Mouse (Mus musculus): ENCODE measurements around the gene Nos1ap.

The Nos1ap gene

DNA sequence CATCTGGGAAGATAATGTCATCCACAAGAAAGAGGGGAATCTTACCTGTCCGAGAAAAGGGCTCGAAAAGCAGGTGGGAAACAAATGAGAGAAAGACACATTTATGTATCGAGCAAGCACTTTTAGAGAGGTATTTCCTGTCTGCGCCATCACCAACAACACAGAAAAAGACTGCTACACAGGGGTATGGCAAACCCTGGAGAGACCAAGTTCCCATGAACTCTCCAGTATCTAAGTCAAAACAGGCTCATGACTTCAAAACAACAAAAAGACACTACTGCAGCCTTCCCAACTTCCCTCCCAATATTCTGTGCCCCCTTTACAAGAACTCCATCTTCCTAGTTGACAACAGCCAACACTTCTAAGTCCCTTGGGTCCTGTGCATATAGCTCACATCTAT, 283.4 kb downstream of the Nos1ap start, which contains the start of gene Gm7694:
Gm7694 (minus strand) TSS at position 101 of the 400 bp plus-strand sequence.
- intact Hi-C loops (cut with DNase I): loop anchor here (5.0 kb wide), 1 partner anchor 301 kb away; no protein-coding TSS in a partner anchor

DNA sequence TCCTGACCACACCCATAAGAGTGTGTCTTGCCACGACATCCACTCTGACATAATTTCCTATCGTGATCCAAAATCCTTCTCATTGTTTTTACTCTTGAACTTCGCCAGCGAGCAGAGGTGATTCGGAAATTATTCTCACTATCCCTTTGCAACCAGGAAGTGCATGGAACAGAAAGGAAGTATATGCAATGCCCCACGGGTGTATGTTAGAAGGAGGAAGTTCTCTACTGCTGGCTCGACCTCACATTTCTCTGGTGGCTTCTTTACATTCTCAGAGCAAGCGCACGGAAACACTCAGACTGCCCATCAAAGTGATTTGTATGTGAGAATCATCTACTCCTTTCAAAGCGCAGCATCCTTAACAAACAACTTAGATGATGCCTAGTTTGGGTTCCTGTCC, 284.7 kb downstream of the Nos1ap start:
- intact Hi-C loops (cut with DNase I): loop anchor here (5.0 kb wide), 1 partner anchor 302 kb away; no protein-coding TSS in a partner anchor

DNA sequence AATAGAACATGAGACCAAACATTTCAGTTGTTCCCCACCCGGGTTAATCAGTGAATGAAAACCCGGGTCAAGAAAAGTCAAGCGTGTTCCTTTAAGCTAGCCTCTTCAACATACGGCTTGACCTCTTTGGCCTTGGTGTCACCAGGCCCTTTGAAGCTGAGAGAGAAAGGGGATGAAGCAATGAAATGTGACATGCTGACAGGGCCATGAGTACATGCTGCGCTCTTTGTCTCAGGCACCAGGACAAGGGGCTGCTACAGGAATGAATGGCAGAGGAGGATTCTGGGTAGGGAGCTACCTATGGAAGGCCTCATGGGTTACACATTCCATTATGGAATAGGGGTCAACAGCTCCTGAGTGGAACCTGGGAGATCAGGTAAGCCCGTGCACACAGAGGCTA, 286.6 kb downstream of the Nos1ap start:
- intact Hi-C loops (cut with DNase I): no loop called here

DNA sequence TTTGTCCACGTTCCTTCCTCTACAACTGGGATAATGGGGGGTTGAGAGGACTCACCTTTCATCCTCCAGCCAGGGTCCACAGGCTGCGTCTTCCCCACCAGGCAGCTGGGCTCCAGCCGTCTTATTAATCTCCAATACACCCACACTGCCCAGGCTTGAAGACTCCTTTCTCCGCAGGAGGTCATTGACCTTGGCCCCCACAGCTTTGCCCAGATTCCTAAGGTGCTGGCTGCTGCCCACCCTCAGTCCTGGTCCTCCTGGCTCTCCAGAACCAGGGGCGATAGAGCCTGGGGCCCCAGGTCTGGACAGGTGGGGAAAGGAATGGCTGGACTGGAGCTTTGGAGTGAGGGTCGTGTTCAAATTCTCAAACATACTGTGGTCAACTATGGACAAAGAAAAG, 287.2 kb downstream of the Nos1ap start:
- intact Hi-C loops (cut with DNase I): no loop called here

DNA sequence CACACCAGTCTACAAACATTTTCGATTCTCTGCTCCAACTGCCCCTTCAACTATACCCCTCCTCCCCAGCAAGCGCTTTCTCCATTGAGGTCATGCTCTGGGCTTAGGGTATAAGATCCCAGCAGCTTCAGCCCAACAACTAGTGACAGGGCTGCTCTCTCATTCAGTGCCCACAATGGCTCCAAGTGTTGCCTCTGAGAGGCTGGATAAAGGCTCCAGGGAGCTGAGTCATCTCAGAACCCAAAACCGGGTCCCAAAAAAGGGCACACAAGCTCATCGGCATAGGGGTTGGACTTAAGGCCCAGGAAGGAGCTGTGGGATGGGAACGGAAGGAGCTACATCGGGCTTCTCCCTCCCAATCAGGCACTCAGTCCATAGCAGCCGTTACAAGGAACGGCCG, 288.0 kb downstream of the Nos1ap start:
- intact Hi-C loops (cut with DNase I): no loop called here

GRCm38 (mm10) chr1:170299496-170299895, 290.2 kb downstream of the Nos1ap start:
- intact Hi-C loops (cut with DNase I): loop anchor here (5.0 kb wide), 1 partner anchor 543 kb away; no protein-coding TSS in a partner anchor

- intact Hi-C loops (cut with DNase I): loop anchor here (5.0 kb wide), 1 partner anchor 547 kb away; no protein-coding TSS in a partner anchor
These were observed 294.7 kb downstream of the Nos1ap start for GRCm38 (mm10) chr1:170294786-170295570.

- intact Hi-C loops (cut with DNase I): loop anchor here (1.0 kb wide), 1 partner anchor 319 kb away; no protein-coding TSS in a partner anchor
These were observed 296.4 kb downstream of the Nos1ap start for GRCm38 (mm10) chr1:170293257-170293656.

GRCm38 (mm10) chr1:170292239-170292951, 297.3 kb downstream of the Nos1ap start:
- intact Hi-C loops (cut with DNase I): no loop called here

- intact Hi-C loops (cut with DNase I): no loop called here
These were observed 307.1 kb downstream of the Nos1ap start for GRCm38 (mm10) chr1:170282415-170283129.

DNA sequence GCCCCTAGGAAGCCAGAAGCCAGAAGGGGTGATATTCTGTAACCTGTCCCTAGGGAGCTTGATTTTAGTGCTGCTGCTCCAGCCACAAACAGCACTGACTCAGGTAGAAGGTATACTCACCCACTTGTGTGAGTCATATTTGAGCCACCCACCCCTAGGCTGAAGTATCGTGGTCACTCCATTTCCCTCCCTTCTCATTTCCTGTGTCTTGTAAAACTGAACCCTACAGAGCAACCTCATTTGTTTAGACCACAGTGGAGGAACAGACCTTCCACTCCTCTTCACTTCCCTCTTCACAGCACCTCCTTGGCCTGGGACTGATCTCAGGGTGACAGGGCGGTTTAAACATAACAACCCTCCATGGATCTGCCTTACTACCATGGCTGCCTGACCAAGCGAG, 312.6 kb downstream of the Nos1ap start, which contains the start of gene Sh2d1b1:
Sh2d1b1 (plus strand) TSS at position 305 of the 400 bp plus-strand sequence.
- intact Hi-C loops (cut with DNase I): no loop called here

GRCm38 (mm10) chr1:170273252-170273651, 316.4 kb downstream of the Nos1ap start:
- intact Hi-C loops (cut with DNase I): no loop called here

GRCm38 (mm10) chr1:170270696-170271095, 319.0 kb downstream of the Nos1ap start:
- intact Hi-C loops (cut with DNase I): no loop called here

DNA sequence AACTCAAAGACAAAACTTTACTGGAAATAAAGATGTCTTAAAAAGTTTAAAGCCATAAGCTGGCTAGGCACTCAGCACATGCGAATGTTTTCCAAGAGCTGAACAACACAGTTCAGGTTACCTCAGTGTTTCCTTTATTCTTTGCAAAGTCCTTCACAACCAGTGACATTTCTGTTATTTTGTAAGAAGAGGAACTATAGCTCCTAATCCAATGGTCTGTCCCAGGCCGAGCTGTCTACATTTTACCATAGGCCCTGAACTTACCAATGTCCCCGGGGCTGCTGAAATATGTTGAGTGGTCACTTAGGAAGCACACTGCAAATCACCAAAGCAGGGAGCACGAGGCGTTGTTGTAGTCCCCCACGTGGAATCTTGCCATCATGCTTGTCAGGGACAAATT, 319.4 kb downstream of the Nos1ap start:
- intact Hi-C loops (cut with DNase I): no loop called here

DNA sequence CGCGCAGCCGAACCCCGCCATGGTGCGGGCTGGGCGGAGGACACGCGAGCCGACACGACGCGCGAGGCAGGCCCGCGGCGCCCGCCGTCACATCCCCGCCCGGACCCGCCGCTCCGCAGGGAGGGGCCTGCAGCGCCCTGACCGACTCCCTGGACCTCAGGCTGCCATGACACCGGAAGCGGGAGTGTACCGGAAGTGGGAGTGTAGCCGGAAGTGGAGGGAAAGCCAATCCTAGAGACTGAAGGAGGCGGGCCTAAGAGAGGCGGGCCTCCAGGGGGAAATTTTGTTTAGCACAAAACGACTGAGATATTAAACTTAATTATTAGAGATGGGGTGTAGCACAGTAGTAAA, 334.1 kb downstream of the Nos1ap start:
- intact Hi-C loops (cut with DNase I): no loop called here

DNA sequence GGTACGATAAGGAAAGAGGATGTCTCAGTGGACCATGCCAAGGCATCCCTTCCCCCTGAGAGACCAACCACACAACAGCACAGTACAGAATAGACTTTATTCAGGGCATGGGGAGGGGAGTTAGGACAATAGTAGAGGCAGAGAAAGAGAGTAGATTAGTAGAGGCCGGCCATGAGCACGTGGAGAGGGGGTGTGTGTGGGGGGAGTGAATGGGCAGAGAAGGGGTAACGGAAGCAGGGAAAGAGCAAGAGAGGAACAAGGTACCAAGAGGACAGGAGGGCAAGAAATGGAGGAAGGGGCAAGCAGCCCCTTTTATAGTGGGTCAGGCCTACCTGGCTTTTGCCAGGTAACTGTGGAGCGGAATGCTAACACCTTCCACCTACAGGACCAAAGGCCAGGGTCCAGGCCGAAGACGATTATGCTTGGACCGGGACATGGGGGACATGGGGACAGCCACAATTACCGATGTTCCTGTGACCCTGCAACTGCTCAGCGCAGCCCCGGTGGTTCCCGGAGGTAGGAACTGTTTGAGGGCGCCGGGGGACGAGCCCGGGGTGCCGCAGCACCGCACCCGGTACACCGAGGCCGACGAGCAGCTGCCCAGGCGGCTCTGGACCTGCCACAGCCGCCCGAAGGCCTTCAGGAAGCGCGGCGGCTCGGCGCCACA, 334.6 kb downstream of the Nos1ap start:
- intact Hi-C loops (cut with DNase I): no loop called here
